Mouse (Mus musculus): ENCODE results near the gene Plxna2. TPM values are rescaled to one million over a fixed set of nuclear protein-coding genes. Genes with fewer than 3 reads are reported as not detected.

The Plxna2 gene
- total and polyA plus RNA-seq, 3 experiments: under 0.01 to 0.03 TPM; not detected in 1

DNA sequence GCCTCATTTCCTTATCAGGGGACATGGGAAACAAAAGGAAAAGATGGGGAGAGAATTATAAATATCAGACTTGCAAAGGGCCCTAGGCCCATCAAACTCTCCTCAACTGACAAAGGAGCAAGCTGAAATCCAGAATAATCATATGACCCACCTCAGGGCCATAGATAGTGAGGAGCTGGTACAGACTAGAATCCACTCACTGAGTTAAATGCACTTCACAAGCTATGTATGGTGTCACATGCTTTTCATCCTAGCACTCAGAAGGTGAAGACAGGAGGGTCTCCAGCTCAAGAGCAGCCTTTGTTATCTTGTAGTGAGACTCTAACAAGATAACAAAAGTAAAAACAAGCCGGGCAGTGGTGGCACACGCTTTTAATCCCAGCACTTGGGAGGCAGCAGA is 169.6 kb downstream of the Plxna2 start:
- H3K27ac ChIP-seq (ENCODE audit: control insufficient read depth, low read depth, low read length): no peak overlapping the region
- no peak overlapping the region for H3K4me3 ChIP-seq (ENCODE audit: control insufficient read depth in 1 of 2, insufficient read depth in 1 of 2, low read depth in 2 of 2, low read length in 2 of 2)
- no peaks in the 10 kb centered on the region for H3K79me2 ChIP-seq (ENCODE audit: control insufficient read depth, insufficient read depth, low read length, poor library complexity)
- no peak overlapping the region for H3K9ac ChIP-seq (ENCODE audit: control insufficient read depth, low read depth, low read length, poor library complexity, severe bottlenecking)
- H3K4me1 ChIP-seq (ENCODE audit: control insufficient read depth in 1 of 2, insufficient read depth in 2 of 2, low read length in 2 of 2): no peaks in the 10 kb centered on the region
- no peaks in the 10 kb centered on the region for H3K9me3 ChIP-seq (replicated peaks; ENCODE audit: insufficient read depth, low read length)
- TF ChIP-seq MYB (IDR thresholded peaks at IDR 0.05; ENCODE audit: low read depth, low read length) (no peak), ZKSCAN1 (IDR thresholded peaks at IDR 0.05; ENCODE audit: low read depth, low read length) (no peak), SIN3A (IDR thresholded peaks at IDR 0.05; ENCODE audit: low read length) (no peak), ZMIZ1 (IDR thresholded peaks at IDR 0.05; ENCODE audit: low read depth, low read length) (no peak), E2F4 (IDR thresholded peaks at IDR 0.05; ENCODE audit: borderline replicate concordance, low read depth, low read length) (no peak), MEF2A (IDR thresholded peaks at IDR 0.05; ENCODE audit: extremely low read depth, insufficient replicate concordance, low read depth, low read length, poor library complexity, severe bottlenecking) (no peak), HCFC1 (IDR thresholded peaks at IDR 0.05; ENCODE audit: low read depth, low read length) (no peak)
- no peaks in the 10 kb centered on the region; a peak in 1 of 4 replicates for H3K27me3 ChIP-seq (ENCODE audit: control insufficient read depth in 1 of 2, insufficient read depth in 2 of 2, low read length in 2 of 2)
- no peaks in the 10 kb centered on the region for H3K36me3 ChIP-seq (ENCODE audit: control insufficient read depth in 1 of 2, insufficient read depth in 2 of 2, low read length in 2 of 2)
- no peak for DNase-seq (ENCODE audit: low read depth, low spot score)

DNA sequence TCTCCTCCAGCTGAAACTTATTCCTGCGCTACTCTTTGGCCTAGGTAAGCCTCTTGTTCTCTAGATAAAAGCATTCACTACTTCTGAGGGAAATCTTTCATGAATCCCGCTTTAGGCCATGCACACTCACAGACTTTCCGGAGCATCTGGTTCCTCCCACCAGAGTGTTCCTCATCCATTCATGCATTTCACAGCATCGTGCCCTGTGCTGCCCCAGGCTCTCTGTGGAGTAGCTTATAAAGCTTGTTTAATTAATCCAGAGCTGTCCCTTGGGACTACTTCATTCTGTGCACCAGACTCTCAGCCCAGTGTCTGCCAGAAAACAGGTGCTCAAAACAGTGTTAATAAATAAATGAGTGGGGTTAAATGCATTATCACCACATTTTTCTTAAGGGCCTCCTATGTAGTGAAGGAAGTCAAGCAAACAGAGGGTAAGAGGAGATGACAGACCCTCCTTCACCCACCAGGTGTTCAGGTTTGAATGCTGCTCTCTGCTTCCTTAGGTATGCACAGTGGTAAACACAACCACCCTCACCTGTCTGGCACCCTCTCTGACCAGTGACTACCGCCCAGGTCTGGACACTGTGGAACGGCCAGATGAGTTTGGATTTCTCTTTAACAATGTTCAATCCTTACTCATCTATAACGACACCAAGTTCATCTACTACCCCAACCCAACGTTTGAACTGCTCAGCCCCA is 175.4 kb downstream of the Plxna2 start:
- H3K9me3 ChIP-seq (replicated peaks; ENCODE audit: insufficient read depth, low read length): no peaks in the 10 kb centered on the region
- H3K36me3 ChIP-seq (ENCODE audit: control insufficient read depth in 1 of 2, insufficient read depth in 2 of 2, low read length in 2 of 2): no peaks in the 10 kb centered on the region
- no peaks in the 10 kb centered on the region; a peak in 1 of 4 replicates for H3K27me3 ChIP-seq (ENCODE audit: control insufficient read depth in 1 of 2, insufficient read depth in 2 of 2, low read length in 2 of 2)
- no peaks in the 10 kb centered on the region for H3K79me2 ChIP-seq (ENCODE audit: control insufficient read depth, insufficient read depth, low read length, poor library complexity)
- H3K4me1 ChIP-seq (ENCODE audit: control insufficient read depth in 1 of 2, insufficient read depth in 2 of 2, low read length in 2 of 2): no peaks in the 10 kb centered on the region
- DNase-seq (ENCODE audit: low read depth, low spot score): no peak
- no peak overlapping the region for H3K4me3 ChIP-seq (ENCODE audit: control insufficient read depth in 1 of 2, insufficient read depth in 1 of 2, low read depth in 2 of 2, low read length in 2 of 2)
- no peak for TF ChIP-seq GATA1 (IDR thresholded peaks at IDR 0.05; ENCODE audit: low read depth, low read length)
- TF ChIP-seq USF1 (IDR thresholded peaks at IDR 0.05; ENCODE audit: low read depth, low read length): no peak
- no peak for TF ChIP-seq HCFC1 (IDR thresholded peaks at IDR 0.05; ENCODE audit: low read depth, low read length)
- TF ChIP-seq NELFE (IDR thresholded peaks at IDR 0.05; ENCODE audit: low read depth, low read length): no peak
- TF ChIP-seq SIN3A (IDR thresholded peaks at IDR 0.05; ENCODE audit: low read length): no peak
- no peak for TF ChIP-seq E2F4 (IDR thresholded peaks at IDR 0.05; ENCODE audit: borderline replicate concordance, low read depth, low read length)
- no peak for TF ChIP-seq MAFK (IDR thresholded peaks at IDR 0.05; ENCODE audit: borderline replicate concordance, low read depth, low read length)
- TF ChIP-seq TBP (IDR thresholded peaks at IDR 0.05; ENCODE audit: low read depth, low read length): no peak
- no peak for TF ChIP-seq CHD2 (IDR thresholded peaks at IDR 0.05; ENCODE audit: low read length)
- no peak for TF ChIP-seq RCOR1 (IDR thresholded peaks at IDR 0.05; ENCODE audit: low read depth, low read length)
- TF ChIP-seq POLR2AphosphoS5 (IDR thresholded peaks at IDR 0.05; ENCODE audit: borderline replicate concordance, low read depth, low read length): no peak
- TF ChIP-seq MYB (IDR thresholded peaks at IDR 0.05; ENCODE audit: low read depth, low read length): no peak
- no peak for TF ChIP-seq RAD21 (IDR thresholded peaks at IDR 0.05; ENCODE audit: low read depth, low read length)
- TF ChIP-seq MAX (IDR thresholded peaks at IDR 0.05; ENCODE audit: low read length): no peak
- TF ChIP-seq GABPA (IDR thresholded peaks at IDR 0.05; ENCODE audit: low read depth, low read length): no peak
- no peak overlapping the region for H3K27ac ChIP-seq (ENCODE audit: control insufficient read depth, low read depth, low read length)
- no peak overlapping the region for H3K9ac ChIP-seq (ENCODE audit: control insufficient read depth, low read depth, low read length, poor library complexity, severe bottlenecking)

All from MEL (cell line).